Mouse (Mus musculus) A20 (cell line): ENCODE measurements around the gene Hic1.

ENCODE experiments used
- DNase-seq: peaks from one replicate; pipeline ENCODE4 v3.0.0-alpha.2; 2011; ENCODE audit warnings: low read depth, low spot score

Hic1 gene

GRCm38 (mm10) chr11:75118141-75118540 lies 51.2 kb downstream of the Hic1 start:
- DNase-seq: no peak

GRCm38 (mm10) chr11:75116379-75116778 lies 52.9 kb downstream of the Hic1 start:
- DNase-seq: no peak
